Mouse (Mus musculus): ENCODE measurements around the gene Olfr1353.
"Not testable (repeated sequence)": the region's sequence is repeated elsewhere in the genome, so short reads cannot be mapped to it uniquely, and the experiment has no call there.

The Olfr1353 gene

GRCm38 (mm10) chr10:78963009-78963408 is at the start of gene Olfr1353:
Olfr1353 (plus strand) TSS chr10:78963309.
- DNase-seq (ENCODE audit: low spot score): not testable (repeated sequence)

- DNase-seq (ENCODE audit: low spot score): not testable (repeated sequence)
Observed at GRCm38 (mm10) chr10:78950336-78950735, 12.8 kb upstream of the Olfr1353 start, which contains the start of gene Olfr8. Olfr8 (plus strand) TSS chr10:78950636.

GRCm38 (mm10) chr10:78980750-78981149 is 17.6 kb downstream of the Olfr1353 start, which contains the start of gene Olfr1352:
Olfr1352 (plus strand) TSS chr10:78981050.
- no peak for DNase-seq (ENCODE audit: low spot score)

GRCm38 (mm10) chr10:79012172-79012571 is 49.1 kb downstream of the Olfr1353 start, which contains the start of gene Olfr1351:
Olfr1351 (plus strand) TSS chr10:79012472.
- DNase-seq (ENCODE audit: low spot score): no peak
